Mouse (Mus musculus): Measurements from ENCODE around the gene Cd8b1. TPM values are rescaled to one million over a fixed set of nuclear protein-coding genes. Genes with fewer than 3 reads are reported as not detected.
"Not testable (repeated sequence)": the region's sequence is repeated elsewhere in the genome, so short reads cannot be mapped to it uniquely, and the experiment has no call there.

Gene Cd8b1
- polyA plus RNA-seq, 1 experiment from 2014 or later: not detected

- WGBS: 92% methylated on average over 8 of the region's 8 CpGs
- no peak for ATAC-seq (ENCODE audit: low FRiP score)
These were observed 15.1 kb upstream of the Cd8b1 start for GRCm38 (mm10) chr6:71307486-71307885.

GRCm38 (mm10) chr6:71321826-71322283, 733 bp upstream of the Cd8b1 start, which contains the start of gene Smyd1:
Gene Smyd1, minus strand, starts transcription at chr6:71322233.
- H3K27ac ChIP-seq (ENCODE audit: low read depth, low read length): no peak within 1 kb of the TSS
- H3K27me3 ChIP-seq (ENCODE audit: control insufficient read depth, insufficient read depth, low read length): no peaks in the 10 kb centered on the region
- H3K4me2 ChIP-seq (replicated peaks; ENCODE audit: low read depth, low read length): no peak within 1 kb of the TSS
- no peaks in the 10 kb centered on the region for H3K9me3 ChIP-seq (ENCODE audit: control insufficient read depth, low read length)
- no peaks in the 10 kb centered on the region for H3K36me3 ChIP-seq (ENCODE audit: control insufficient read depth, insufficient read depth, low read length)
- WGBS: 78% methylated on average over 3 of the region's 3 CpGs
- ATAC-seq (ENCODE audit: low FRiP score) (no peak), DNase-seq (ENCODE audit: low spot score) (no peak)
- H3K4me1 ChIP-seq (replicated peaks; ENCODE audit: control insufficient read depth, insufficient read depth, low read length): no peaks in the 10 kb centered on the region
- no peak within 1 kb of the TSS for H3K4me3 ChIP-seq (ENCODE audit: low read depth, low read length)
- H3K9ac ChIP-seq (ENCODE audit: low read depth, low read length): no peak within 1 kb of the TSS

More at GRCm38 (mm10) chr6:71307486-71307885, 15.1 kb upstream of the Cd8b1 start:
- Histone ChIP-seq H3K27me3 (ENCODE audit: control insufficient read depth, insufficient read depth, low read length) (no peaks in the 10 kb centered on the region), H3K4me1 (replicated peaks; ENCODE audit: control insufficient read depth, insufficient read depth, low read length) (no peaks in the 10 kb centered on the region), H3K27ac (ENCODE audit: low read depth, low read length) (no peak overlapping the region), H3K9ac (ENCODE audit: low read depth, low read length) (no peak overlapping the region), H3K36me3 (ENCODE audit: control insufficient read depth, insufficient read depth, low read length) (no peaks in the 10 kb centered on the region), H3K4me3 (ENCODE audit: low read depth, low read length) (no peak overlapping the region), H3K4me2 (replicated peaks; ENCODE audit: low read depth, low read length) (no peak overlapping the region), H3K9me3 (ENCODE audit: control insufficient read depth, low read length) (no peaks in the 10 kb centered on the region)
- no peak for DNase-seq (ENCODE audit: low spot score)

GRCm38 (mm10) chr6:71324816-71325215, 2.2 kb downstream of the Cd8b1 start:
- no peak for DNase-seq (ENCODE audit: low spot score)
- no peak for ATAC-seq (ENCODE audit: low FRiP score)
- no peak overlapping the region for H3K4me3 ChIP-seq (ENCODE audit: low read depth, low read length)
- H3K27ac ChIP-seq (ENCODE audit: low read depth, low read length): no peak overlapping the region
- H3K4me1 ChIP-seq (replicated peaks; ENCODE audit: control insufficient read depth, insufficient read depth, low read length): no peaks in the 10 kb centered on the region
- H3K9me3 ChIP-seq (ENCODE audit: control insufficient read depth, low read length): no peaks in the 10 kb centered on the region
- 88% methylated on average over 9 of the region's 9 CpGs for WGBS
- H3K27me3 ChIP-seq (ENCODE audit: control insufficient read depth, insufficient read depth, low read length): no peaks in the 10 kb centered on the region
- H3K9ac ChIP-seq (ENCODE audit: low read depth, low read length): no peak overlapping the region
- H3K36me3 ChIP-seq (ENCODE audit: control insufficient read depth, insufficient read depth, low read length): no peaks in the 10 kb centered on the region
- H3K4me2 ChIP-seq (replicated peaks; ENCODE audit: low read depth, low read length): no peak overlapping the region

- no peaks in the 10 kb centered on the region for H3K36me3 ChIP-seq (ENCODE audit: control insufficient read depth, insufficient read depth, low read length)
- H3K4me1 ChIP-seq (replicated peaks; ENCODE audit: control insufficient read depth, insufficient read depth, low read length): no peaks in the 10 kb centered on the region
- H3K4me2 ChIP-seq (replicated peaks; ENCODE audit: low read depth, low read length): no peak overlapping the region
- H3K9me3 ChIP-seq (ENCODE audit: control insufficient read depth, low read length): no peaks in the 10 kb centered on the region
- H3K27me3 ChIP-seq (ENCODE audit: control insufficient read depth, insufficient read depth, low read length): no peaks in the 10 kb centered on the region
- DNase-seq (ENCODE audit: low spot score) (no peak), ATAC-seq (ENCODE audit: low FRiP score) (no peak)
- WGBS: 86% methylated on average over 6 of the region's 6 CpGs
- H3K27ac ChIP-seq (ENCODE audit: low read depth, low read length): no peak overlapping the region
- no peak overlapping the region for H3K9ac ChIP-seq (ENCODE audit: low read depth, low read length)
- H3K4me3 ChIP-seq (ENCODE audit: low read depth, low read length): no peak overlapping the region
These were observed 7.3 kb downstream of the Cd8b1 start for GRCm38 (mm10) chr6:71329881-71330280.

GRCm38 (mm10) chr6:71330486-71330885, 7.9 kb downstream of the Cd8b1 start:
- Histone ChIP-seq H3K4me3 (ENCODE audit: low read depth, low read length) (no peak overlapping the region), H3K36me3 (ENCODE audit: control insufficient read depth, insufficient read depth, low read length) (no peaks in the 10 kb centered on the region), H3K27ac (ENCODE audit: low read depth, low read length) (no peak overlapping the region), H3K27me3 (ENCODE audit: control insufficient read depth, insufficient read depth, low read length) (no peaks in the 10 kb centered on the region), H3K4me2 (replicated peaks; ENCODE audit: low read depth, low read length) (no peak overlapping the region), H3K4me1 (replicated peaks; ENCODE audit: control insufficient read depth, insufficient read depth, low read length) (no peaks in the 10 kb centered on the region), H3K9me3 (ENCODE audit: control insufficient read depth, low read length) (no peaks in the 10 kb centered on the region), H3K9ac (ENCODE audit: low read depth, low read length) (no peak overlapping the region)
- no peak for DNase-seq (ENCODE audit: low spot score)
- no peak for ATAC-seq (ENCODE audit: low FRiP score)
- WGBS: 86% methylated on average over 7 of the region's 7 CpGs

GRCm38 (mm10) chr6:71331491-71331890, 8.9 kb downstream of the Cd8b1 start:
- not testable (repeated sequence) for H3K4me1 ChIP-seq (replicated peaks; ENCODE audit: control insufficient read depth, insufficient read depth, low read length); H3K4me2 ChIP-seq (replicated peaks; ENCODE audit: low read depth, low read length); DNase-seq (ENCODE audit: low spot score); H3K27me3 ChIP-seq (ENCODE audit: control insufficient read depth, insufficient read depth, low read length); H3K36me3 ChIP-seq (ENCODE audit: control insufficient read depth, insufficient read depth, low read length); H3K4me3 ChIP-seq (ENCODE audit: low read depth, low read length); H3K9ac ChIP-seq (ENCODE audit: low read depth, low read length); H3K9me3 ChIP-seq (ENCODE audit: control insufficient read depth, low read length); H3K27ac ChIP-seq (ENCODE audit: low read depth, low read length); ATAC-seq (ENCODE audit: low FRiP score)
- WGBS: 88% methylated on average over 1 of the region's 4 CpGs

GRCm38 (mm10) chr6:71332236-71332965, 9.8 kb downstream of the Cd8b1 start:
- ATAC-seq (ENCODE audit: low FRiP score) (no peak), DNase-seq (ENCODE audit: low spot score) (no peak)
- Histone ChIP-seq H3K4me1 (replicated peaks; ENCODE audit: control insufficient read depth, insufficient read depth, low read length) (no peaks in the 10 kb centered on the region), H3K4me3 (ENCODE audit: low read depth, low read length) (no peak overlapping the region), H3K27ac (ENCODE audit: low read depth, low read length) (no peak overlapping the region), H3K36me3 (ENCODE audit: control insufficient read depth, insufficient read depth, low read length) (no peaks in the 10 kb centered on the region), H3K9me3 (ENCODE audit: control insufficient read depth, low read length) (no peaks in the 10 kb centered on the region), H3K4me2 (replicated peaks; ENCODE audit: low read depth, low read length) (no peak overlapping the region), H3K27me3 (ENCODE audit: control insufficient read depth, insufficient read depth, low read length) (no peaks in the 10 kb centered on the region), H3K9ac (ENCODE audit: low read depth, low read length) (no peak overlapping the region)
- 90% methylated on average over 11 of the region's 11 CpGs for WGBS

- Histone ChIP-seq H3K4me1 (replicated peaks; ENCODE audit: control insufficient read depth, insufficient read depth, low read length) (no peaks in the 10 kb centered on the region), H3K4me2 (replicated peaks; ENCODE audit: low read depth, low read length) (no peak overlapping the region), H3K27ac (ENCODE audit: low read depth, low read length) (no peak overlapping the region), H3K9ac (ENCODE audit: low read depth, low read length) (no peak overlapping the region), H3K36me3 (ENCODE audit: control insufficient read depth, insufficient read depth, low read length) (no peaks in the 10 kb centered on the region), H3K9me3 (ENCODE audit: control insufficient read depth, low read length) (no peaks in the 10 kb centered on the region), H3K27me3 (ENCODE audit: control insufficient read depth, insufficient read depth, low read length) (no peaks in the 10 kb centered on the region), H3K4me3 (ENCODE audit: low read depth, low read length) (no peak overlapping the region)
- no peak for ATAC-seq (ENCODE audit: low FRiP score)
- 74% methylated on average over 3 of the region's 3 CpGs for WGBS
- DNase-seq (ENCODE audit: low spot score): no peak
These were observed 10.4 kb downstream of the Cd8b1 start for GRCm38 (mm10) chr6:71333031-71333430.

GRCm38 (mm10) chr6:71333578-71334273, 11.1 kb downstream of the Cd8b1 start:
- Histone ChIP-seq H3K9ac (ENCODE audit: low read depth, low read length) (no peak overlapping the region), H3K9me3 (ENCODE audit: control insufficient read depth, low read length) (no peaks in the 10 kb centered on the region), H3K4me3 (ENCODE audit: low read depth, low read length) (no peak overlapping the region), H3K4me1 (replicated peaks; ENCODE audit: control insufficient read depth, insufficient read depth, low read length) (no peaks in the 10 kb centered on the region), H3K27me3 (ENCODE audit: control insufficient read depth, insufficient read depth, low read length) (no peaks in the 10 kb centered on the region), H3K4me2 (replicated peaks; ENCODE audit: low read depth, low read length) (no peak overlapping the region), H3K36me3 (ENCODE audit: control insufficient read depth, insufficient read depth, low read length) (no peaks in the 10 kb centered on the region), H3K27ac (ENCODE audit: low read depth, low read length) (no peak overlapping the region)
- no peak for DNase-seq (ENCODE audit: low spot score)
- 89% methylated on average over 11 of the region's 11 CpGs for WGBS
- no peak for ATAC-seq (ENCODE audit: low FRiP score)
